Mouse (Mus musculus) CH12.LX (cell line): ENCODE measurements around the gene Sp8. TPM values are rescaled to one million over a fixed set of nuclear protein-coding genes. Genes with fewer than 3 reads are reported as not detected.
A peak's percentile ranks its signal among the peaks of the same experiment; 100 is the strongest.

Experiments used
- DNase-seq: peaks from one replicate; pipeline ENCODE4 v3.0.0-alpha.2; 2013; ENCODE audit errors: extremely low read depth
- H3K27ac ChIP-seq: 2 replicates; pipeline ENCODE4 v1.5.1; 2012; ENCODE audit warnings: low read depth, mild to moderate bottlenecking, control low read depth, moderate library complexity; ENCODE audit not compliant: insufficient read depth
- H3K27me3 ChIP-seq: replicated peaks from 2 replicates; pipeline ENCODE3; 2012; ENCODE audit warnings: inconsistent platforms
- H3K36me3 ChIP-seq, 2 experiments: replicated peaks in 1 of 2; 2 replicates each; pipeline versions ENCODE3 to v1.6.1; 2012; ENCODE audit warnings: inconsistent platforms in 1 of 2, low read length in 1 of 2, mild to moderate bottlenecking in 1 of 2, mixed read lengths in 1 of 2, moderate library complexity in 1 of 2; ENCODE audit not compliant: control insufficient read depth in 1 of 2, insufficient read depth in 1 of 2
- H3K4me1 ChIP-seq, 2 experiments: 2 replicates each; pipeline ENCODE4 v1.6.1; 2012; ENCODE audit warnings: inconsistent platforms in 1 of 2, moderate library complexity in 1 of 2; ENCODE audit not compliant: insufficient read depth in 2 of 2, control insufficient read depth in 1 of 2
- H3K4me2 ChIP-seq: 2 replicates; pipeline ENCODE4 v1.6.1; 2012; ENCODE audit warnings: low read depth, mild to moderate bottlenecking, control low read depth; ENCODE audit not compliant: poor library complexity, insufficient read depth, severe bottlenecking
- H3K4me3 ChIP-seq, 3 experiments: fragments of 150-350 bp in 1 of 3; sonication (generic) in 1 of 3; replicated peaks in 1 of 3; 2 replicates each; pipeline versions ENCODE3 to v1.5.1; 2011 to 2012; ENCODE audit warnings: low read depth in 2 of 3, low read length in 2 of 3, mild to moderate bottlenecking in 2 of 3, moderate library complexity in 2 of 3, control low read depth in 1 of 3, improper control_type of control experiment in 1 of 3, inconsistent platforms in 1 of 3, mixed read lengths in 1 of 3; ENCODE audit not compliant: poor library complexity in 1 of 3
- H3K79me2 ChIP-seq: replicated peaks from 2 replicates; pipeline ENCODE4 v1.6.1; 2012; ENCODE audit warnings: mild to moderate bottlenecking, moderate library complexity; ENCODE audit not compliant: control insufficient read depth, poor library complexity, insufficient read depth, severe bottlenecking; ENCODE audit errors: extremely low read depth
- H3K9ac ChIP-seq: 2 replicates; pipeline ENCODE4 v1.6.1; 2012; ENCODE audit warnings: low read depth, mild to moderate bottlenecking, control low read depth, moderate library complexity; ENCODE audit not compliant: insufficient read depth
- H3K9me3 ChIP-seq: replicated peaks from 2 replicates; pipeline ENCODE3; 2012; ENCODE audit warnings: low read length, inconsistent platforms, mixed read lengths
- BHLHE40 ChIP-seq: IDR thresholded peaks from 2 replicates; pipeline ENCODE4 v1.6.1; 2011; ENCODE audit warnings: mild to moderate bottlenecking, low read depth, low read length, improper control_type of control experiment
- CHD2 ChIP-seq: IDR thresholded peaks from 2 replicates; pipeline ENCODE4 v1.6.1; 2011; ENCODE audit warnings: low read length, improper control_type of control experiment
- EP300 ChIP-seq: IDR thresholded peaks from 2 replicates; pipeline ENCODE4 v1.6.1; 2011; ENCODE audit warnings: low read length, improper control_type of control experiment
- ETS1 ChIP-seq: conservative IDR thresholded peaks from 2 replicates; pipeline ENCODE4 v1.6.1; 2012; ENCODE audit warnings: low read depth, mild to moderate bottlenecking, inconsistent platforms, low read length, improper control_type of control experiment, moderate library complexity
- HCFC1 ChIP-seq: IDR thresholded peaks from 2 replicates; pipeline ENCODE4 v1.6.1; 2012; ENCODE audit warnings: low read depth, mild to moderate bottlenecking, inconsistent platforms, low read length, improper control_type of control experiment
- IRF4 ChIP-seq: IDR thresholded peaks from 2 replicates; pipeline ENCODE4 v1.6.1; 2014; ENCODE audit warnings: low read depth, mild to moderate bottlenecking, inconsistent platforms, low read length, improper control_type of control experiment
- MAFK ChIP-seq: IDR thresholded peaks from 2 replicates; pipeline ENCODE4 v1.6.1; 2011; ENCODE audit warnings: low read length, improper control_type of control experiment; ENCODE audit not compliant: insufficient replicate concordance
- MEF2A ChIP-seq: IDR thresholded peaks from 2 replicates; pipeline ENCODE4 v1.6.1; 2014; ENCODE audit warnings: low read depth, mild to moderate bottlenecking, inconsistent platforms, low read length, improper control_type of control experiment, borderline replicate concordance
- MXI1 ChIP-seq: IDR thresholded peaks from 2 replicates; pipeline ENCODE4 v1.6.1; 2011; ENCODE audit warnings: mild to moderate bottlenecking, low read depth, low read length, improper control_type of control experiment
- NRF1 ChIP-seq: IDR thresholded peaks from 2 replicates; pipeline ENCODE4 v1.6.1; 2014; ENCODE audit warnings: low read depth, mild to moderate bottlenecking, inconsistent platforms, low read length, improper control_type of control experiment, moderate library complexity
- PAX5 ChIP-seq: IDR thresholded peaks from 2 replicates; pipeline ENCODE4 v1.6.1; 2012; ENCODE audit warnings: low read length, inconsistent platforms, mixed read lengths
- POLR2AphosphoS2 ChIP-seq: IDR thresholded peaks from 2 replicates; pipeline ENCODE4 v1.6.1; 2011; ENCODE audit warnings: low read depth, low read length, improper control_type of control experiment
- SIN3A ChIP-seq: IDR thresholded peaks from 2 replicates; pipeline ENCODE4 v1.6.1; 2012; ENCODE audit warnings: low read length, improper control_type of control experiment, inconsistent platforms
- SMC3 ChIP-seq: IDR thresholded peaks from 2 replicates; pipeline ENCODE4 v1.6.1; 2011; ENCODE audit warnings: low read depth, low read length, improper control_type of control experiment
- UBTF ChIP-seq: IDR thresholded peaks from 2 replicates; pipeline ENCODE4 v1.6.1; 2012; ENCODE audit warnings: low read depth, mild to moderate bottlenecking, inconsistent platforms, low read length, improper control_type of control experiment, moderate library complexity
- ZKSCAN1 ChIP-seq: IDR thresholded peaks from 2 replicates; pipeline ENCODE4 v1.6.1; 2012; ENCODE audit warnings: low read depth, inconsistent platforms, low read length, improper control_type of control experiment, borderline replicate concordance
- ZMIZ1 ChIP-seq: IDR thresholded peaks from 2 replicates; pipeline ENCODE4 v1.6.1; 2012; ENCODE audit warnings: low read depth, mild to moderate bottlenecking, inconsistent platforms, low read length, improper control_type of control experiment
- dilution Hi-C: fragments of 300-500 bp; cut with MboI; formaldehyde crosslinking; loops from 2 replicates; pipeline ENCODE4 v1.14.3; 2020; ENCODE audit warnings: low sequenced_read_pairs; ENCODE audit not compliant: extremely low pct_unique_long_range_greater_than_20kb, extremely low pct_ligation_motif_present
- in situ Hi-C: fragments of 300-500 bp; cut with MboI; formaldehyde crosslinking; loops from 3 replicates; pipeline ENCODE4 v1.14.3; 2019; ENCODE audit warnings: low sequenced_read_pairs, low pct_ligation_motif_present, low pct_unique_long_range_greater_than_20kb, mixed read lengths
- polyA plus RNA-seq: library from polyadenylated mRNA; unstranded; fragments of >175 nt; gene quantifications from 2 replicates; pipeline ENCODE4 v1.2.1, GENCODE M21; 2012; ENCODE audit warnings: low read depth; ENCODE audit not compliant: insufficient read length
- total RNA-seq, 2 experiments: library from RNA; depleted of rRNA; stranded (reverse); fragments of 300-350 nt in 1 of 2; fragments of >200 nt in 1 of 2; gene quantifications; 2 replicates each; pipeline ENCODE4 v1.2.3; 2012 to 2014

Sp8 gene
- total and polyA plus RNA-seq, 3 experiments, result not detected

DNA sequence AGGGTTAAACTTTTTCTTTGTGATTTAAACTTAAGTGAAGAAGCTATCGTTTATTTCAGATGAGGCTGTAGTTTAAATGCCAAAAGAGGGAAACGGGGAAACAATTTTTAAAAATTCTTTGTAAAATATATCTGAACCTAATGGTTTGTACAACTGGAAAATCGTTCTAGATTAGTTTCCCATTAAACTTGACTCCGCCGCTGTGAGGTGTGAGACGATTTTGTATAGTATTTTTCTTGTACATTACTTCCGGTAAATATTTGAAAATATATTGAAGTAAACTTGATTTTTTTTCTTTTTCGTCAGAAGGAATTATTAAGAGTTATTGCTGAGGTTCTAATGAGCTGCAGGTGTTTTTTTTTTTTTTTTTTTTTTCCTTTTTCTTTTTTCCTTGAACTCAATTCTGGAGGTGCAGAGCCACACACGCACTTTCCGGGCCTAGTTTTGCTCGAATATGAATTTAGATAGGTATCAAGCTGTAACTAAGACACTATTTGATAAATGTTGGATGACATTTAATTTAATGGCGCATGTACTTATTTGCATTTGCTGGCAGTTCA is 4.8 kb downstream of the Sp8 start:
- no peaks in the 10 kb centered on the region for H3K79me2 ChIP-seq
- H3K4me3 ChIP-seq, result no peak overlapping the region
- no peaks in the 10 kb centered on the region for H3K27me3 ChIP-seq
- TF ChIP-seq ZKSCAN1, result no peak
- peaks cover 0 to 2% of the 10 kb centered on the region in 2 experiments; a peak in 1 of 4 replicates for H3K4me1 ChIP-seq
- H3K4me2 ChIP-seq, result no peak overlapping the region
- no peak for DNase-seq
- dilution Hi-C loops (no loop called here), in situ Hi-C loops (loop anchor here (25.0 kb wide), 1 partner anchor 864 kb away; no protein-coding TSS in a partner anchor)
- H3K9ac ChIP-seq, result no peak overlapping the region
- H3K36me3 ChIP-seq, result no peaks in the 10 kb centered on the region
- peaks cover 22% of the 10 kb centered on the region for H3K9me3 ChIP-seq
- no peak overlapping the region for H3K27ac ChIP-seq

DNA sequence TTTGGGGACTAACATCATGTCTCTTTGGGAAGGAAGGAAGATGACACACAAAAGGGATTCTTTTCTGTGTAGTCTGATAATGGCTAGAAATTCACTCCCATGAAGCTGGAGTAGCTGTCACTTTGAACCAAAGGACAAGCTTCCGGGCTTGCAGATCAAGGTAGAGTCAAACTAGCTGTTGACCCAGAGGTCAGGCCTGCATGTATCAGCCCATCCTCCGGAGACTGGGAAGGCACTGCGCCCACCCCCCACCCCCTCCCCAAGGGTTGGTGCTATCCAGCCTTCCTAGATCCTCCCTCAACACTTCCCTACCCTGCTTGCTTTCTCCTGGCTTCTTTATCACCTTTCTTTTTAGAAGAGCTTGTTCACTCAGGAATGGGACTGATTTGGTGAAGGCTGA is 7.2 kb downstream of the Sp8 start:
- dilution Hi-C loops, result no loop called here
- Histone ChIP-seq H3K79me2 (no peaks in the 10 kb centered on the region), H3K9ac (no peak overlapping the region), H3K9me3 (peaks cover 14% of the 10 kb centered on the region), H3K4me3 (no peak overlapping the region), H3K4me1 (peaks cover 0 to 11% of the 10 kb centered on the region in 2 experiments; a peak in 2 of 4 replicates), H3K27ac (no peak overlapping the region), H3K36me3 (no peaks in the 10 kb centered on the region), H3K27me3 (no peaks in the 10 kb centered on the region), H3K4me2 (peak overlapping the region; percentile 44; the same call in 1 of the 2 replicates)
- DNase-seq, result no peak
- no peak for TF ChIP-seq EP300
- no peak for TF ChIP-seq MXI1
- TF ChIP-seq BHLHE40, result no peak
- no peak for TF ChIP-seq IRF4
- no peak for TF ChIP-seq MAFK
- TF ChIP-seq HCFC1, result no peak
- TF ChIP-seq ETS1, result no peak
- no peak for TF ChIP-seq CHD2
- no peak for TF ChIP-seq NRF1
- no peak for TF ChIP-seq ZMIZ1
- TF ChIP-seq MEF2A, result no peak
- no peak for TF ChIP-seq SMC3
- TF ChIP-seq SIN3A, result no peak
- TF ChIP-seq POLR2AphosphoS2, result no peak
- TF ChIP-seq PAX5, result no peak
- no peak for TF ChIP-seq UBTF
- in situ Hi-C loops, result loop anchor here (25.0 kb wide), 1 partner anchor 866 kb away; no protein-coding TSS in a partner anchor
